Mouse (Mus musculus) heart, embryonic 14.5 days (tissue): ENCODE results near the gene Ftcd. TPM values are rescaled to one million over a fixed set of nuclear protein-coding genes. Genes with fewer than 3 reads are reported as not detected.

Experiments used
- ATAC-seq: fragments of 200-750 bp; cut with Nextera tagmentation; 2 replicates; pipeline ENCODE4 v1.8.0; 2017; ENCODE audit warnings: low read depth, moderate TSS enrichment; ENCODE audit not compliant: insufficient number of reproducible peaks, insufficient read depth, low FRiP score
- H3K27ac ChIP-seq, 2 experiments: fragments of 200-500 bp in 1 of 2; fragments of 300-500 bp in 1 of 2; sonication (generic) in 1 of 2; replicated peaks in 1 of 2; 2 replicates each; pipeline ENCODE4 v1.5.1; 2012 to 2014; ENCODE audit warnings: low read depth in 2 of 2, low read length in 2 of 2, control low read depth in 1 of 2, mild to moderate bottlenecking in 1 of 2, mixed read lengths in 1 of 2; ENCODE audit not compliant: control insufficient read depth in 1 of 2, insufficient read depth in 1 of 2
- H3K27me3 ChIP-seq: fragments of 300-500 bp; sonication (generic); 2 replicates; pipeline ENCODE4 v1.6.1; 2014; ENCODE audit warnings: mild to moderate bottlenecking, low read length, control low read depth; ENCODE audit not compliant: control insufficient read depth, insufficient read depth
- H3K36me3 ChIP-seq: fragments of 300-500 bp; sonication (generic); 2 replicates; pipeline ENCODE4 v1.6.1; 2014; ENCODE audit warnings: mild to moderate bottlenecking, control low read depth, low read length, mixed read lengths; ENCODE audit not compliant: control insufficient read depth, insufficient read depth
- H3K4me1 ChIP-seq, 2 experiments: fragments of 200-500 bp in 1 of 2; fragments of 300-500 bp in 1 of 2; sonication (generic) in 1 of 2; 2 replicates each; pipeline ENCODE4 v1.6.1; 2012 to 2014; ENCODE audit warnings: low read length in 2 of 2, control low read depth in 1 of 2, mixed read lengths in 1 of 2; ENCODE audit not compliant: control insufficient read depth in 2 of 2, insufficient read depth in 2 of 2
- H3K4me2 ChIP-seq: fragments of 300-500 bp; sonication (generic); 2 replicates; pipeline ENCODE4 v1.6.1; 2014; ENCODE audit warnings: mild to moderate bottlenecking, low read length
- H3K4me3 ChIP-seq, 2 experiments: fragments of 200-500 bp in 1 of 2; fragments of 300-500 bp in 1 of 2; sonication (generic) in 1 of 2; 2 replicates each; pipeline ENCODE4 v1.5.1; 2012 to 2014; ENCODE audit warnings: low read length in 2 of 2, mild to moderate bottlenecking in 2 of 2, control low read depth in 1 of 2, low read depth in 1 of 2, moderate library complexity in 1 of 2; ENCODE audit not compliant: control insufficient read depth in 1 of 2, insufficient read depth in 1 of 2
- H3K9ac ChIP-seq: fragments of 300-500 bp; sonication (generic); 2 replicates; pipeline ENCODE4 v1.6.1; 2014; ENCODE audit warnings: mild to moderate bottlenecking, low read length
- H3K9me3 ChIP-seq: fragments of 300-500 bp; sonication (generic); 2 replicates; pipeline ENCODE4 v1.6.1; 2016; ENCODE audit warnings: low read length, control low read depth; ENCODE audit not compliant: control insufficient read depth
- WGBS: fragments of 180-500 bp; shearing (Covaris S2); extraction: QIAGEN DNeasy Blood & Tissue Kit; methylation state at CpG from one replicate; pipeline ENCODE4 v1.1.7; 2014; 5-methylcytosine and 5-hydroxymethylcytosine counted together
- polyA plus RNA-seq: library from polyadenylated mRNA; unstranded; fragments of >200 nt; fragmentation: Nextera tagmentation; extraction: Ambion mirVana; gene quantifications from 2 replicates; pipeline ENCODE4 v1.2.1, GENCODE M21; 2014

Gene Ftcd
- 2.4 and 3.1 TPM in 2 replicates for polyA plus RNA-seq

- Histone ChIP-seq H3K4me2 (no peak within 1 kb of the TSS), H3K4me1 (no peaks in the 10 kb centered on the region), H3K9ac (no peak within 1 kb of the TSS), H3K36me3 (no peaks in the 10 kb centered on the region), H3K27me3 (no peaks in the 10 kb centered on the region), H3K4me3 (no peak within 1 kb of the TSS), H3K27ac (no peak within 1 kb of the TSS), H3K9me3 (no peaks in the 10 kb centered on the region)
- ATAC-seq = no peak
- 83% methylated on average over 3 of the region's 3 CpGs for WGBS
Observed at GRCm38 (mm10) chr10:76575374-76575773, at the start of gene Ftcd. TSS of gene Ftcd (plus strand) at chr10:76575648.

DNA sequence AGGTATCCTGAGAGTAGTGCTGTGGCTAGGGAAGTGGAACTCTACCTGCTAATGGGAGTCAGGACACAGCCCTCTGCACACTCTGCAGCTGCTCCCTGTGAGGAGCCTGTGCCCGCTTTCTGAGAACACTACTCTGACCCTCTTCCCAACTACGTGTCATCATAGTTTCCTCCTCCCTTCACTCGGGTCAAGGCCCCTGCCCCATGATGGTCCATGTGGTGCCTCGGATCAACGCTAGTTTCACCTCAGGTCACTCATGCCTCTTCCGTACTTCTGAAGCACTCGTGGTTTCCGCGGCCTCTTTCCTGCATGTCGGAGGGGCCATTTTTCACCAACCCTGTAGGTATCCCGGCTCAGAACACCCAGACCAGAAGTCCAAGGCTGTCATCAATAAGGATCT, 44.5 kb upstream of the Ftcd start:
- no peak overlapping the region for H3K27ac ChIP-seq

DNA sequence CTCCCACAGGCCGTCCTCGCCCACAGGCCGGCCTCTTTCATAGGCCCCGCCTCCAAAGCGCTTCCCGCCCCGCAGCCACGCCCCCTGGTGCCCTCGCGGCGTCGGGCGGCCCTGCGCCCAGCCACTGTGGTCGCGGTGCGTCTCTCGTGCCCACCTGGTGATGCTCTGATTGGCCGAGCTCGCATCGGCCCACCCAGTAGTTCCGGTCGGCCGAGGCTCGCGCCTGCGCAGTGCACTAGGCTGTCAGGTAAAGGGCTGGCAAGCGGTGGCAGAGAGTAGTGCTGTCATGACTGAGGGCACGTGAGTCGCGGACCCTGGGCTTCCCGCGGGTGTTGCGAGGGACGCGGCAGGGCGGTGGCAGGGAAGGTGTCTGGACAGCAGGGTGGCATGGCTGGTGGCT, 44.1 kb upstream of the Ftcd start, which contains the start of gene Lss:
Gene Lss, plus strand, starts transcription at position 214 of the 400 bp plus-strand sequence.
- peak; percentile 99 for ATAC-seq
- peaks cover 30% of the 10 kb centered on the region for H3K36me3 ChIP-seq
- no peaks in the 10 kb centered on the region for H3K9me3 ChIP-seq
- H3K27ac ChIP-seq = peak within 1 kb of the TSS; percentile 28 to 48; a peak in 3 of 4 replicates
- WGBS = under 1% methylated on average over 37 of the region's 37 CpGs
- peak within 1 kb of the TSS; percentile 74 for H3K9ac ChIP-seq
- H3K27me3 ChIP-seq = no peaks in the 10 kb centered on the region
- peak within 1 kb of the TSS; percentile 56 to 70 for H3K4me3 ChIP-seq
- 0 out of 4 replicates have a peak, but pooled peaks cover 2 to 7% of the 10 kb centered on the region in 2 experiments for H3K4me1 ChIP-seq
- H3K4me2 ChIP-seq = peak within 1 kb of the TSS; percentile 90

More for the DNA sequence above, 44.5 kb upstream of the Ftcd start:
- Histone ChIP-seq H3K27me3 (no peaks in the 10 kb centered on the region), H3K9me3 (no peaks in the 10 kb centered on the region), H3K4me2 (peak overlapping the region; percentile 90), H3K36me3 (peaks cover 26% of the 10 kb centered on the region), H3K9ac (peak overlapping the region; percentile 66), H3K4me1 (0 out of 4 replicates have a peak, but pooled peaks cover 2 to 7% of the 10 kb centered on the region in 2 experiments), H3K4me3 (peak overlapping the region; percentile 56 to 70)
- under 1% methylated on average over 11 of the region's 11 CpGs for WGBS
- no peak; the same call in 1 of the 2 replicates for ATAC-seq

- Histone ChIP-seq H3K27me3 (no peaks in the 10 kb centered on the region), H3K4me1 (0 out of 4 replicates have a peak, but pooled peaks cover 2 to 7% of the 10 kb centered on the region in 2 experiments), H3K36me3 (peaks cover 33% of the 10 kb centered on the region), H3K27ac (peak overlapping the region; percentile 28 to 48; a peak in 3 of 4 replicates), H3K4me2 (peak overlapping the region; percentile 90), H3K4me3 (peak overlapping the region; percentile 56 to 70), H3K9ac (peak overlapping the region; percentile 74), H3K9me3 (no peaks in the 10 kb centered on the region)
- no peak for ATAC-seq
- 1% methylated on average over 14 of the region's 14 CpGs for WGBS
Observed at GRCm38 (mm10) chr10:76531828-76532227, 43.6 kb upstream of the Ftcd start.

GRCm38 (mm10) chr10:76535526-76535925, 39.9 kb upstream of the Ftcd start:
- no peak overlapping the region for H3K27ac ChIP-seq
- H3K4me1 ChIP-seq = 0 out of 4 replicates have a peak, but pooled peaks cover 2 to 6% of the 10 kb centered on the region in 2 experiments
- H3K9ac ChIP-seq = no peak overlapping the region
- H3K9me3 ChIP-seq = no peaks in the 10 kb centered on the region
- peaks cover 63% of the 10 kb centered on the region for H3K36me3 ChIP-seq
- no peaks in the 10 kb centered on the region for H3K27me3 ChIP-seq
- WGBS = 94% methylated on average over 7 of the region's 7 CpGs
- no peak overlapping the region for H3K4me2 ChIP-seq
- ATAC-seq = no peak
- H3K4me3 ChIP-seq = no peak overlapping the region

- Histone ChIP-seq H3K9ac (no peak overlapping the region), H3K4me1 (no peaks in the 10 kb centered on the region), H3K27ac (no peak overlapping the region), H3K27me3 (no peaks in the 10 kb centered on the region), H3K9me3 (no peaks in the 10 kb centered on the region), H3K4me3 (no peak overlapping the region), H3K4me2 (no peak overlapping the region), H3K36me3 (peaks cover 84% of the 10 kb centered on the region)
- 63% methylated on average over 9 of the region's 9 CpGs for WGBS
- no peak for ATAC-seq
Observed at GRCm38 (mm10) chr10:76537619-76538018, 37.8 kb upstream of the Ftcd start.

DNA sequence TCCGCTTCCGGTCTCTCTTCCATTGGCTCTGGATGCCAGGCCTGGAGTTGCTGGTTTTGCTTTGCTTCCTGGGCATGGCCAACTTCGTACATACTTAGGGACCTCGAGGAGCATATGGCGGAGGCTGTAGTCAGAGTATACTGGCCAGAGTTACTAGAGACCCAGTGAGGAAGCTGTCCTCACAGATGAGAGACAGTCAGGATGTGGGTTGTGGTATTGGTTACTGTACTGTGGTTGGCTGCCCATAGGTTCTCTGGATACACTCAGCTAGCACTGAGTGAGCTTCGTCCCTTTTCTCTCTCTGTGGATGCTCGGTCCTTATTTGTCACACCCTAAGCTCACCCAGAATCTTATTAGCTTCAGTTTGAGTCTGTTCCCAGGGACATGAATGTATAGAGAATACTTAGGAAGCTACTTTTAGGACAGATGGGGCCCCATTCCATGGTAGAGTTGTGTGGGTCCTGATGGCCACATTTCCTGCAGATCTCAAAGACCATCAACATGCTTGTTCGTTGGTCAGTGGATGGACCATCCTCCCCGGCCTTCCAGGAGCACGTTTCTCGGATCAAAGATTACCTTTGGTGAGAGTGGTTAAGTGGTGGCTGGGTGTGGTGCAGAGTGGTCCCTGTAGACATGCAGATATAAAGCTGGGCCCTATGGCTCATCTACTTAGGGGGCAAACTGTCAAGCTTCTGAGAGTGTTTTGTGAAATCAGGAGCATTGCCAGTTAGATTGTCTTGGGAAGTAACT, 33.9 kb upstream of the Ftcd start:
- no peaks in the 10 kb centered on the region for H3K4me1 ChIP-seq
- no peak overlapping the region for H3K27ac ChIP-seq
- H3K4me2 ChIP-seq = no peak overlapping the region
- no peaks in the 10 kb centered on the region for H3K9me3 ChIP-seq
- ATAC-seq = no peak
- no peaks in the 10 kb centered on the region for H3K27me3 ChIP-seq
- H3K36me3 ChIP-seq = peaks cover 91% of the 10 kb centered on the region
- 92% methylated on average over 11 of the region's 11 CpGs for WGBS
- H3K9ac ChIP-seq = no peak overlapping the region
- no peak overlapping the region for H3K4me3 ChIP-seq
